Mouse (Mus musculus) ovary, adult 10 weeks (tissue): ENCODE results near the gene Tfb2m. TPM values are rescaled to one million over a fixed set of nuclear protein-coding genes. Genes with fewer than 3 reads are reported as not detected.

Experiments
- polyA plus RNA-seq: library from polyadenylated mRNA; stranded (reverse); fragments of 350-450 nt; fragmentation: Illumina TruSeq; extraction: RNeasy Lipid Tissue Mini Kit (QIAGEN cat#74804); gene quantifications from one replicate; pipeline ENCODE4 v1.2.3, GENCODE M21; 2014

Tfb2m gene
- 135 TPM for polyA plus RNA-seq

DNA sequence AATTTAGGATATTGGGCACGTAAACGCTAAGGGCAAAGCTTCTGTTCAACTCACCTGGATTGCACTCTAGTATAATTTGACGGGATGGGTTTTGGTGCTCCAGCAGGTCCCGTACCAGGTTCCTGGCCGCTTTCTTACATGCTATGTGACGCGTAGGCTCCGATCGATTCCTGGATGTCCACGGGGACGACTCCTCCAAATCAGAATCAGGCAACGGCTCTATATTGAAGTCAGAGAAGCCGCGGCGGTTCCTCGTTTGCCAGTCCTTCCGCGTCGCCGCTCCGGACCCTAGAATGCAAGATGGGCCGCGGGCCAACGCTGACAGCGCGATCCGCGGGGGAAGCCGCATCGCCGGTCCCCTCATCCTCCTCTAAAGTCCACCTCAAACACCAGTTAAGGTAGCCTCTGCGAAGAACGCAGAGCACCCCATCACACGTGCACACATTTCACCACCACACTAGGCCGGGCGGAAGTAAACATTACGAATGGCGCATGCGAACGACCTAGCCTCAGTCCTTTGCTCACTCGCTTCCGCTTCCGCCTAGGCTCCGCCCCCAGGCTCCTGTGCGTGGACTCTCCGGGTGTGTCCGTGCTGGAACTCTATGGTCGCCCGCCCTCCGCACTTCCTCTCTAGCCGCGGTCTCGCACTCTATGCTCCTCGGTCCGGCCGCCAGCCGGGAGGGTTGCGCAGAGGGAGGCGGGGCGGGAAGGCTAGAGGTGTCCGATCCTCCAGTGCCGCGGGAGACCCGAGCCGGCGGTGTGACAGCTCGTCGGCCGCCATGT is at the start of gene Tfb2m, which contains the start of gene Cnst:
Gene Tfb2m, minus strand, starts transcription at position 500 of the 783 bp plus-strand sequence.
Gene Cnst, plus strand, starts transcription at position 603 of the 783 bp plus-strand sequence.

DNA sequence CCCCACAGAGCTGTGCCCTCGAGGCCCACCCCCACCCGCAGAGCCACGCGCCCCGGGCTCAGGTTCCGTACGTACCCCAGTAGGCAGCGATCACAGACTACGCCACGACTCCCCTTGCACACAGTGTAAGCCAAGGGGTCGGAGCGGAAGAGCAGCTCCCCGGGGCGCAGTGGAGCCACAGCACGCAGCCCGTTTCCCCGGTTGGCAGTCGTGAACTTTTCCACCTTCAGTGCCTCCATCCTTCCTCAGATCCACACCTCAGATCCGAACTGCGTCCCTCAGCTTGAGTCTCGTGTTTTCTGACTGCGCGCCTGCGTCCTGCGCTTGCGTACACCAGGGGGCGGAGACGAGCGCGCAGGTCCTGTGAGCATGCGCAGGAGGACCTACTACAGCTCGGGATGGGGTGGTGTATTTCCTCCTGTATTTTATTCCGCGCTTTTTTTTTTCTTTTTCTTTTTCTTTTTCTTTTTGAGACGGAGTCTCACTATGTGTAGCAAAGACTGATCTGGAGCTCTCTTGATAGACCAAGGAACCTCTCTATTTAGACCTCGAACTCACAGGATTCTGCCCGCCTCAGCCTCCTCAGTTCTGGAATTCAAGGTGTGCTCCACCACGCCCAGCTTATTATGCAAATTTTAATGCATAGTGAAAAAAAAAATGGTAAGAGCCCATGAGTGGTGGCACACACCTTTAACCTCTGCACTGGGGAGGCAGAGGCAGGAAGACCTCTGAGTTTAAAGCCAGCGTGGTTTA is 28.2 kb downstream of the Tfb2m start, which contains the start of gene Smyd3:
Gene Smyd3, minus strand, starts transcription at position 329 of the 753 bp plus-strand sequence.

Other genes starting within 250 kb of the Tfb2m start
- 9.2 TPM for gene Smyd3, start 28.2 kb downstream of the Tfb2m start, polyA plus RNA-seq
- gene Cnst, start 103 bp upstream of the Tfb2m start, polyA plus RNA-seq: 22.9 TPM
- 135 TPM for gene Sccpdh, start 121.9 kb upstream of the Tfb2m start, polyA plus RNA-seq
- gene Kif28, start 199.0 kb upstream of the Tfb2m start, polyA plus RNA-seq: not detected